Mouse (Mus musculus) C2C12 (cell line): ENCODE measurements at regions not wholly inside any gene's neighbourhood (a gene's known extent, or its start where the extent isn't known, plus 50 kb on each side); places are given as distances from the start of the nearest gene placed in this dataset.

Experiments used
- CEBPB ChIP-seq: IDR thresholded peaks from one replicate; pipeline ENCODE4 v1.6.1; 2011; ENCODE audit warnings: low read depth, mild to moderate bottlenecking, control low read depth, moderate library complexity
- CTCF ChIP-seq: IDR thresholded peaks from one replicate; pipeline ENCODE4 v1.5.1; 2011; ENCODE audit not compliant: control insufficient read depth, insufficient read depth, insufficient read length
- FOSL1 ChIP-seq: IDR thresholded peaks from one replicate; pipeline ENCODE4 v1.8.0; 2011; ENCODE audit warnings: mild to moderate bottlenecking, low read length; ENCODE audit not compliant: poor library complexity, insufficient read depth, severe bottlenecking
- USF1 ChIP-seq: IDR thresholded peaks from one replicate; pipeline ENCODE4 v1.6.1; 2011; ENCODE audit warnings: low read depth, mild to moderate bottlenecking, control low read depth, moderate library complexity

GRCm38 (mm10) chr10:117517071-117517714 lies 112.1 kb upstream of the Cpm start:
- TF ChIP-seq CTCF (no peak), FOSL1 (no peak), CEBPB (no peak), USF1 (no peak)
